Mouse (Mus musculus): Measurements from ENCODE around the gene Zc3hc1. TPM values are rescaled to one million over a fixed set of nuclear protein-coding genes. Genes with fewer than 3 reads are reported as not detected.

Zc3hc1 gene
- polyA plus RNA-seq, 1 experiment from 2014 or later = 79.2 TPM

- H3K4me2 ChIP-seq (ENCODE audit: low read length) = no peak overlapping the region
- no peaks in the 10 kb centered on the region for H3K9me3 ChIP-seq (replicated peaks; ENCODE audit: control insufficient read depth, low read length)
- ATAC-seq (peak; percentile 79), DNase-seq (ENCODE audit: low spot score) (peak; percentile 91)
- no peaks in the 10 kb centered on the region for H3K4me1 ChIP-seq (ENCODE audit: control insufficient read depth, insufficient read depth, low read length)
- H3K36me3 ChIP-seq (ENCODE audit: control insufficient read depth, insufficient read depth, low read length) = no peaks in the 10 kb centered on the region
- WGBS = 24% methylated on average over 9 of the region's 9 CpGs
- H3K9ac ChIP-seq (ENCODE audit: low read length) = no peak overlapping the region
- no peaks in the 10 kb centered on the region for H3K27me3 ChIP-seq (replicated peaks; ENCODE audit: control insufficient read depth, insufficient read depth, low read length)
- no peak overlapping the region for H3K27ac ChIP-seq (ENCODE audit: low read depth, low read length)
- no peak overlapping the region for H3K4me3 ChIP-seq (ENCODE audit: low read depth, low read length)
These were observed 33.2 kb downstream of the Zc3hc1 start for GRCm38 (mm10) chr6:30357561-30358177.

GRCm38 (mm10) chr6:30356680-30357079 lies 34.1 kb downstream of the Zc3hc1 start:
- Histone ChIP-seq H3K4me2 (ENCODE audit: low read length) (no peak overlapping the region), H3K9me3 (replicated peaks; ENCODE audit: control insufficient read depth, low read length) (no peaks in the 10 kb centered on the region), H3K4me1 (ENCODE audit: control insufficient read depth, insufficient read depth, low read length) (no peaks in the 10 kb centered on the region), H3K27ac (ENCODE audit: low read depth, low read length) (no peak overlapping the region), H3K9ac (ENCODE audit: low read length) (no peak overlapping the region), H3K36me3 (ENCODE audit: control insufficient read depth, insufficient read depth, low read length) (no peaks in the 10 kb centered on the region), H3K4me3 (ENCODE audit: low read depth, low read length) (no peak overlapping the region), H3K27me3 (replicated peaks; ENCODE audit: control insufficient read depth, insufficient read depth, low read length) (no peaks in the 10 kb centered on the region)
- DNase-seq (ENCODE audit: low spot score) (no peak), ATAC-seq (no peak)
- WGBS = 87% methylated on average over 12 of the region's 12 CpGs

DNA sequence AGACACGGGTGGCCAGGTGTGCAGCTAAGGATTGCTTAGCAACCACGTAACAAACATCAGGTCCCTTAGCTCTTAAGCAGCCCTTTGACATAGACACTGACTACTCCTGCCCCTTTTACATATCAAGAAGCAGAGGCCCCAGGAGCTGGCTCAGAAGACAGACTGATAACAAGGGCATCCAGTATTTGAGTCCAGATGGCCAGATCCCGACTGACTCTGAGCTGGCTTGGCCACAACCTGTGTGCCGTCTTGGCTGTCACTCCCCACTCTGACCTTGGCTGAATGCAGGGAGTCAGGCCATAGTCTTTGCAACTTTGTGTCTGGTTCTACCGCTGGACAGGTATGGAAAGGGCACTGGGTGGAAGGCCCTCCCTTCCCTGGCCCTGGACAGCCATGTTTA lies 34.7 kb downstream of the Zc3hc1 start:
- ATAC-seq = no peak
- Histone ChIP-seq H3K4me3 (ENCODE audit: low read depth, low read length) (no peak overlapping the region), H3K9me3 (replicated peaks; ENCODE audit: control insufficient read depth, low read length) (no peaks in the 10 kb centered on the region), H3K9ac (ENCODE audit: low read length) (no peak overlapping the region), H3K27ac (ENCODE audit: low read depth, low read length) (no peak overlapping the region), H3K27me3 (replicated peaks; ENCODE audit: control insufficient read depth, insufficient read depth, low read length) (no peaks in the 10 kb centered on the region), H3K36me3 (ENCODE audit: control insufficient read depth, insufficient read depth, low read length) (no peaks in the 10 kb centered on the region), H3K4me1 (ENCODE audit: control insufficient read depth, insufficient read depth, low read length) (no peaks in the 10 kb centered on the region), H3K4me2 (ENCODE audit: low read length) (no peak overlapping the region)
- WGBS = 89% methylated on average over 5 of the region's 5 CpGs
- no peak for DNase-seq (ENCODE audit: low spot score)

DNA sequence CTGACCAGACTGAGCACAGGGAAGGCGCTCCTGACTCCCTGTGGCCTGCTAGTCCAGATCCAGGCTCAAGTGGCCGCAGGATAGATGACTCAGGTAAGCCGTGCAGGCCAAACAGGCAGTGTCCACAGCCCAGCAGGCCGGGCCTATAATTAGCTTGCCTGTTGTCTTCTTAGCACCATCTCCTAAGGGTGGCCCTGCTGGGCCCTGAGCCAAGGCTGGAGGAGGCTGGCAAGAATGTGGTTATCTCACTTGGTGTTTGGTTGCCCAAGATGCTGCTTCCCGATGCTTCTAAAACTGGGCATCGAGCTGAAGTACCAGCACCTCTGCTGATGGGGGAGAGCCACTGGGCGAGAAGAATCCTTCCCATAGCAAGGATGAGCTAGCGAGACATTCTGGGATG lies 35.1 kb downstream of the Zc3hc1 start:
- Histone ChIP-seq H3K4me2 (ENCODE audit: low read length) (no peak overlapping the region), H3K9ac (ENCODE audit: low read length) (no peak overlapping the region), H3K36me3 (ENCODE audit: control insufficient read depth, insufficient read depth, low read length) (no peaks in the 10 kb centered on the region), H3K4me3 (ENCODE audit: low read depth, low read length) (no peak overlapping the region), H3K4me1 (ENCODE audit: control insufficient read depth, insufficient read depth, low read length) (no peaks in the 10 kb centered on the region), H3K27me3 (replicated peaks; ENCODE audit: control insufficient read depth, insufficient read depth, low read length) (no peaks in the 10 kb centered on the region), H3K27ac (ENCODE audit: low read depth, low read length) (no peak overlapping the region), H3K9me3 (replicated peaks; ENCODE audit: control insufficient read depth, low read length) (no peaks in the 10 kb centered on the region)
- WGBS = 88% methylated on average over 8 of the region's 8 CpGs
- ATAC-seq = no peak
- DNase-seq (ENCODE audit: low spot score) = no peak

DNA sequence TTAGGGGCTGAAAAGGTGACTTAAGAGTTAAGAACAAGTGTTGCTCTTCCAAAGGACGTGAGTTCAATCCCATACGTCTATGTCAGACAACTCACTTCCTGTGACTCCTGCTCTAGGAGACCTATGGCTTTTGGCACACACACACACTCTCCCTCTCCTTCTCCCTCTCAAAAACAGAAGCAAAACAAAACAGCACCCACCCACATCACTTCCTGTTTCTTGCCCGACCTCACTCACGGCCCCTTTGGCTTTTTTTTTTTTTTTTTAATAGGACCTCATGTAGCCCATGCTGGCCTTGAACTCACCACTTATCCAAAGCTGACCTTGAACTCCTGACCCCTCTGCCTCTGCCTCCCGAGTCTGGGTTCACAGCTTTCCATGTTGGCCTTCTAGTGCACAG lies 36.1 kb downstream of the Zc3hc1 start:
- H3K4me3 ChIP-seq (ENCODE audit: low read depth, low read length) = no peak overlapping the region
- ATAC-seq (no peak), DNase-seq (ENCODE audit: low spot score) (no peak)
- H3K27ac ChIP-seq (ENCODE audit: low read depth, low read length) = no peak overlapping the region
- H3K9ac ChIP-seq (ENCODE audit: low read length) = no peak overlapping the region
- H3K36me3 ChIP-seq (ENCODE audit: control insufficient read depth, insufficient read depth, low read length) = no peaks in the 10 kb centered on the region
- no peak overlapping the region for H3K4me2 ChIP-seq (ENCODE audit: low read length)
- no peaks in the 10 kb centered on the region for H3K27me3 ChIP-seq (replicated peaks; ENCODE audit: control insufficient read depth, insufficient read depth, low read length)
- no peaks in the 10 kb centered on the region for H3K4me1 ChIP-seq (ENCODE audit: control insufficient read depth, insufficient read depth, low read length)
- WGBS = 64% methylated on average over 5 of the region's 5 CpGs
- no peaks in the 10 kb centered on the region for H3K9me3 ChIP-seq (replicated peaks; ENCODE audit: control insufficient read depth, low read length)

GRCm38 (mm10) chr6:30353661-30354060 lies 37.2 kb downstream of the Zc3hc1 start:
- ATAC-seq = no peak
- H3K4me2 ChIP-seq (ENCODE audit: low read length) = no peak overlapping the region
- H3K36me3 ChIP-seq (ENCODE audit: control insufficient read depth, insufficient read depth, low read length) = no peaks in the 10 kb centered on the region
- no peaks in the 10 kb centered on the region for H3K4me1 ChIP-seq (ENCODE audit: control insufficient read depth, insufficient read depth, low read length)
- no peak overlapping the region for H3K27ac ChIP-seq (ENCODE audit: low read depth, low read length)
- H3K4me3 ChIP-seq (ENCODE audit: low read depth, low read length) = no peak overlapping the region
- H3K27me3 ChIP-seq (replicated peaks; ENCODE audit: control insufficient read depth, insufficient read depth, low read length) = no peaks in the 10 kb centered on the region
- no peak overlapping the region for H3K9ac ChIP-seq (ENCODE audit: low read length)
- whole genome bisulfite sequencing = 73% methylated on average over 8 of the region's 8 CpGs
- no peak for DNase-seq (ENCODE audit: low spot score)
- H3K9me3 ChIP-seq (replicated peaks; ENCODE audit: control insufficient read depth, low read length) = no peaks in the 10 kb centered on the region

DNA sequence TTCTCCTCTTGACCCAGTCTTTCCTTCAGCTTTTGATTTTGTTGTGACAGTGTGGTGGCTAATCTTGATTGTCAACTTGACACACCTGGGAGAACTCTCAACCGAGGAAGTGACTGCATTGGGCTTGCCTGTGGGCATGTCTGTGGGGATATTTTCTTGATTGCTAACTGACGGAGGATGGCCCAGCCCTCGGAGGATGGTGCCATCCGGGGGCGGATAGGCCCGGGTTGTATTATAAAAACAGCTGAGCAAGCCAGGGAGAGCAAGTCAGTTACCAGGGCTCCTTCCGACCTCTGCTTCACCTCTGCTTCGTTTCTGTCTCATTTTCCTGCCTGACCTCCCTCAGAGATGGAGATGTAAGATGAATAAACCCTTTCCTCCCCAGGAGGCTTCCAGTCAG lies 38.1 kb downstream of the Zc3hc1 start:
- Histone ChIP-seq H3K27me3 (replicated peaks; ENCODE audit: control insufficient read depth, insufficient read depth, low read length) (no peaks in the 10 kb centered on the region), H3K36me3 (ENCODE audit: control insufficient read depth, insufficient read depth, low read length) (no peaks in the 10 kb centered on the region), H3K9ac (ENCODE audit: low read length) (no peak overlapping the region), H3K27ac (ENCODE audit: low read depth, low read length) (no peak overlapping the region), H3K4me1 (ENCODE audit: control insufficient read depth, insufficient read depth, low read length) (no peaks in the 10 kb centered on the region), H3K4me2 (ENCODE audit: low read length) (no peak overlapping the region), H3K4me3 (ENCODE audit: low read depth, low read length) (no peak overlapping the region), H3K9me3 (replicated peaks; ENCODE audit: control insufficient read depth, low read length) (no peaks in the 10 kb centered on the region)
- ATAC-seq = no peak
- WGBS = 64% methylated on average over 8 of the region's 8 CpGs
- no peak for DNase-seq (ENCODE audit: low spot score)

- no peak overlapping the region for H3K4me2 ChIP-seq (ENCODE audit: low read length)
- DNase-seq (ENCODE audit: low spot score) = no peak
- no peaks in the 10 kb centered on the region for H3K9me3 ChIP-seq (replicated peaks; ENCODE audit: control insufficient read depth, low read length)
- H3K4me1 ChIP-seq (ENCODE audit: control insufficient read depth, insufficient read depth, low read length) = no peaks in the 10 kb centered on the region
- no peak overlapping the region for H3K27ac ChIP-seq (ENCODE audit: low read depth, low read length)
- ATAC-seq = no peak
- H3K27me3 ChIP-seq (replicated peaks; ENCODE audit: control insufficient read depth, insufficient read depth, low read length) = no peaks in the 10 kb centered on the region
- H3K36me3 ChIP-seq (ENCODE audit: control insufficient read depth, insufficient read depth, low read length) = no peaks in the 10 kb centered on the region
- 85% methylated on average over 9 of the region's 9 CpGs for WGBS
- no peak overlapping the region for H3K4me3 ChIP-seq (ENCODE audit: low read depth, low read length)
- no peak overlapping the region for H3K9ac ChIP-seq (ENCODE audit: low read length)
These were observed 39.5 kb downstream of the Zc3hc1 start for GRCm38 (mm10) chr6:30351290-30351689.

DNA sequence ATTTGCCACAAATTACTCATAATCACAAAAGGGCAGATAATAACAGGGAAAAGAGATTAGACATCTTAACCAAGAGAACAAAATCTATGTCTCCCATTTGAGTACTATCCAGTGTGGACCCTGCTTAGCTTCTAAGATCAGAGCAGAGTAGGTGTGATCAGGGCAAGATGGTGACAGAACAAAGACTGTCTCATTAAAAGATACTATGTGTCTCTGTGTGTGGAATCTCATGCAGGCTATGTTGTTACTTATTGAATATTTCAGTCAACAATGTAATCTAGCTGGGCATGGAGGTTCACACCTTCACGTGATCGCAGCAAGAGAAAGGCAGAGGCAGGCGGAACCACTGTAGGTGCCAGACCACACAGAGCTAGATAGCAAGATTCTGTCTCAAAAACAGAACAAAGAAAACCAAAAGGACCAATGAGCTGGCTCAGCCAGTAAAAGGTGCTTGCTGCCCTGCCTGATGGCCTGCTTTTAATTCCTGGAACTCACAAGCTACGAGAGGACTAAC lies 43.5 kb downstream of the Zc3hc1 start:
- WGBS = 58% methylated on average over 4 of the region's 4 CpGs
- Histone ChIP-seq H3K36me3 (ENCODE audit: control insufficient read depth, insufficient read depth, low read length) (no peaks in the 10 kb centered on the region), H3K27ac (ENCODE audit: low read depth, low read length) (no peak overlapping the region), H3K4me3 (ENCODE audit: low read depth, low read length) (no peak overlapping the region), H3K27me3 (replicated peaks; ENCODE audit: control insufficient read depth, insufficient read depth, low read length) (no peaks in the 10 kb centered on the region), H3K4me1 (ENCODE audit: control insufficient read depth, insufficient read depth, low read length) (no peaks in the 10 kb centered on the region), H3K4me2 (ENCODE audit: low read length) (no peak overlapping the region), H3K9me3 (replicated peaks; ENCODE audit: control insufficient read depth, low read length) (no peaks in the 10 kb centered on the region), H3K9ac (ENCODE audit: low read length) (no peak overlapping the region)
- ATAC-seq = no peak
- peak; percentile 15 for DNase-seq (ENCODE audit: low spot score)

Measured in forebrain, embryonic 14.5 days (tissue).